8 mouse cellular contexts compared by ENCODE assay signal in genomic region chr10:79797326-79797725, GRCm38 (mm10). TPM values are rescaled to one million over a fixed set of nuclear protein-coding genes. Genes with fewer than 3 reads are reported as not detected.
DNase-seq lines count a peak whose midpoint lies in the region; TF ChIP-seq lines count a peak whose summit lies in the region.

No protein-coding gene starts in this region.

- TF ChIP-seq POLR2A in ES-Bruce4 (IDR thresholded peaks at IDR 0.05; ENCODE audit: insufficient read depth, low read length) = no peak

- peak; percentile 67 for DNase-seq in A20 (ENCODE audit: low read depth, low spot score)
- DNase-seq in heart, adult 8-10 months (ENCODE audit: low spot score) = peak; percentile 70
- no peak for DNase-seq in limb, embryonic 10.5 days (ENCODE audit: low spot score)
- DNase-seq in urinary bladder, adult 2 months (ENCODE audit: low spot score) = no peak
- DNase-seq in layer of hippocampus, adult 9-11 months = no peak
- DNase-seq in lung, postnatal 14 days = no peak
- no peak for DNase-seq in B cell, adult 2 months

- no peak overlapping the region for H3K4me3 ChIP-seq in ES-Bruce4 (ENCODE audit: low read depth, low read length)
- H3K4me3 ChIP-seq in limb, embryonic 10.5 days = peak overlapping the region; percentile 3; the same call in 1 of the 2 replicates

- H3K27ac ChIP-seq in ES-Bruce4 (ENCODE audit: insufficient read depth, low read length) = no peak overlapping the region
- H3K27ac ChIP-seq in limb, embryonic 10.5 days = peak overlapping the region; percentile 5; the same call in 1 of the 2 replicates

- 0 out of 2 replicates have a peak, but pooled peaks have one; percentile 53 for TF ChIP-seq EP300 in ES-Bruce4 (IDR thresholded peaks at IDR 0.05; ENCODE audit: insufficient read depth, low read depth, low read length)

- H3K9me3 ChIP-seq in ES-Bruce4 (replicated peaks; ENCODE audit: control insufficient read depth, insufficient read depth, low read length, poor library complexity, severe bottlenecking) = no peaks in the 10 kb centered on the region
- H3K9me3 ChIP-seq in limb, embryonic 10.5 days (replicated peaks) = no peaks in the 10 kb centered on the region

- H3K9ac ChIP-seq in ES-Bruce4 (ENCODE audit: low read depth, poor library complexity, severe bottlenecking) = no peak overlapping the region

- no peak for TF ChIP-seq CTCF in ES-Bruce4 (IDR thresholded peaks at IDR 0.05; ENCODE audit: low read depth, low read length)

- no peaks in the 10 kb centered on the region for H3K27me3 ChIP-seq in ES-Bruce4 (ENCODE audit: control insufficient read depth, insufficient read depth, low read length, poor library complexity, severe bottlenecking)
- H3K27me3 ChIP-seq in limb, embryonic 10.5 days (ENCODE audit: low read depth, poor library complexity, severe bottlenecking) = no peaks in the 10 kb centered on the region

- WGBS in limb, embryonic 10.5 days = 29% methylated on average over 15 of the region's 15 CpGs

- H3K36me3 ChIP-seq in ES-Bruce4 (ENCODE audit: control insufficient read depth, insufficient read depth, low read length, poor library complexity, severe bottlenecking) = no peaks in the 10 kb centered on the region
- peaks cover 30% of the 10 kb centered on the region for H3K36me3 ChIP-seq in limb, embryonic 10.5 days

- H3K4me1 ChIP-seq in ES-Bruce4 (ENCODE audit: control insufficient read depth, insufficient read depth, low read length) = peaks cover 3% of the 10 kb centered on the region
- peaks cover 56% of the 10 kb centered on the region for H3K4me1 ChIP-seq in limb, embryonic 10.5 days

RNA-seq across cellular contexts. Expression of gene Palm, which starts 4.0 kb away (rescaled TPM):
- 53.3 and 53.7 TPM in 2 replicates for polyA plus RNA-seq in ES-Bruce4 (2011; ENCODE audit: insufficient read depth, insufficient read length, low read depth, missing spikeins)
- total RNA-seq in heart, adult 8-10 months (2022) = 10 to 100 TPM; 37.8 to 53.8 (median 51.7) TPM
- 121 and 126 TPM in 2 replicates for polyA plus RNA-seq in limb, embryonic 10.5 days (2016; fragmentation: Nextera tagmentation; extraction: Ambion mirVana)
- 52.6 and 77.5 TPM in 2 replicates for polyA plus RNA-seq in urinary bladder, adult 2 months (2012; rRNA removed)

RNA-seq across cellular contexts. Expression of gene Prss57, which starts 6.6 kb away (rescaled TPM):
- not detected in 2 replicates for polyA plus RNA-seq in ES-Bruce4 (2011; ENCODE audit: insufficient read depth, insufficient read length, low read depth, missing spikeins)
- not detected for total RNA-seq in heart, adult 8-10 months (2022)
- polyA plus RNA-seq in limb, embryonic 10.5 days (2016; fragmentation: Nextera tagmentation; extraction: Ambion mirVana) = 0.19 TPM in 1 of 2 replicates, not detected in the other
- polyA plus RNA-seq in urinary bladder, adult 2 months (2012; rRNA removed) = 0.47 and 0.49 TPM in 2 replicates

RNA-seq across cellular contexts. Expression of gene Fstl3, which starts 20.3 kb away (rescaled TPM):
- polyA plus RNA-seq in ES-Bruce4 (2011; ENCODE audit: insufficient read depth, insufficient read length, low read depth, missing spikeins) = 7.7 TPM in 2 replicates
- total RNA-seq in heart, adult 8-10 months (2022) = 1 to 10 TPM; 2.9 to 5.8 (median 3.6) TPM
- 1.8 and 2.3 TPM in 2 replicates for polyA plus RNA-seq in limb, embryonic 10.5 days (2016; fragmentation: Nextera tagmentation; extraction: Ambion mirVana)
- polyA plus RNA-seq in urinary bladder, adult 2 months (2012; rRNA removed) = 41.4 and 44.3 TPM in 2 replicates

RNA-seq across cellular contexts. Expression of gene Misp, which starts 23.5 kb away (rescaled TPM):
- polyA plus RNA-seq in ES-Bruce4 (2011; ENCODE audit: insufficient read depth, insufficient read length, low read depth, missing spikeins) = 4.0 and 6.4 TPM in 2 replicates
- under 1 TPM in 3 of 4 experiments, not detected in 1; 0.31 to 0.75 (median 0.60) TPM for total RNA-seq in heart, adult 8-10 months (2022)
- polyA plus RNA-seq in limb, embryonic 10.5 days (2016; fragmentation: Nextera tagmentation; extraction: Ambion mirVana) = 0.60 TPM in 1 of 2 replicates, not detected in the other
- 0.66 and 0.92 TPM in 2 replicates for polyA plus RNA-seq in urinary bladder, adult 2 months (2012; rRNA removed)

RNA-seq across cellular contexts. Expression of gene Rnf126, which starts 30.6 kb away (rescaled TPM):
- polyA plus RNA-seq in ES-Bruce4 (2011; ENCODE audit: insufficient read depth, insufficient read length, low read depth, missing spikeins) = 49.6 and 61.5 TPM in 2 replicates
- total RNA-seq in heart, adult 8-10 months (2022) = 10 to 100 TPM; 20.2 to 23.2 (median 21.5) TPM
- 141 and 151 TPM in 2 replicates for polyA plus RNA-seq in limb, embryonic 10.5 days (2016; fragmentation: Nextera tagmentation; extraction: Ambion mirVana)
- 54.5 and 59.4 TPM in 2 replicates for polyA plus RNA-seq in urinary bladder, adult 2 months (2012; rRNA removed)

Comparison
In these comparisons a context has a peak if more than half of its experiments do, and no peak if none do; other contexts are left out.
1. DNase-seq: peak in A20 (single experiment) and heart, adult 8-10 months (single experiment); none in limb, embryonic 10.5 days (single experiment), urinary bladder, adult 2 months (single experiment), layer of hippocampus, adult 9-11 months (single experiment), lung, postnatal 14 days (single experiment) and B cell, adult 2 months (0 of 2).